Mouse (Mus musculus) lung, postnatal 0 days (tissue): ENCODE results near the gene Ak9.

Experiments
- CTCF ChIP-seq: IDR thresholded peaks from 2 replicates; pipeline ENCODE4 v1.5.1; 2016; ENCODE audit warnings: antibody characterized with exemption, mild to moderate bottlenecking
- EP300 ChIP-seq: IDR thresholded peaks from 2 replicates; pipeline ENCODE4 v1.6.1; 2016; ENCODE audit warnings: antibody characterized with exemption, mild to moderate bottlenecking, control low read depth

DNA sequence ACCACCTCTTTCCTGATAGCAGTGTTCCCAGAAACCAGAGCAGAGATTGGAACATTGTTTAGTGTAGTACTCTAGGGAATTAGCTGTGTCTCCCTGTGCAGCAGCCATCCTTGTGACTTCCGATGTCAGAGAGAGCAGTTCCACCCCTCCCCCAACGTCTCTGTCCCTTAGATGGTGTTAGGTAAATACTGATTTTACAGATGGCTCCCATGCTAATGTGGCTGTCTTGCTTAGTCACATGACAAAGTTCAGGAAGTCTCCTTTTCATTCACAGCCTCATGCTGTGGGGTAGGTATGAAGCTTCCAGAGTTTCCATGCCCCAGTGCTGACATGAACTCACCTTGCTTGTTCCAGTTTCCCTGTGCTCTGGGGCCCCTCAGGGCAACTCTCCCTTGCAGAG is 156.7 kb downstream of the Ak9 start:
- TF ChIP-seq CTCF: no peak
- TF ChIP-seq EP300: no peak
